Mouse (Mus musculus) heart, adult 10 weeks (tissue): Measurements from ENCODE around the gene Gm3488. TPM values are rescaled to one million over a fixed set of nuclear protein-coding genes. Genes with fewer than 3 reads are reported as not detected.

Experiments used
- polyA plus RNA-seq: library from polyadenylated mRNA; stranded (reverse); fragments of 350-450 nt; fragmentation: Illumina TruSeq; extraction: RNeasy Lipid Tissue Mini Kit (QIAGEN cat#74804); gene quantifications from one replicate; pipeline ENCODE4 v1.2.3, GENCODE M21; 2014; ENCODE audit warnings: low read depth, low replicate concordance

Gene Gm3488
- polyA plus RNA-seq: 0.65 TPM

DNA sequence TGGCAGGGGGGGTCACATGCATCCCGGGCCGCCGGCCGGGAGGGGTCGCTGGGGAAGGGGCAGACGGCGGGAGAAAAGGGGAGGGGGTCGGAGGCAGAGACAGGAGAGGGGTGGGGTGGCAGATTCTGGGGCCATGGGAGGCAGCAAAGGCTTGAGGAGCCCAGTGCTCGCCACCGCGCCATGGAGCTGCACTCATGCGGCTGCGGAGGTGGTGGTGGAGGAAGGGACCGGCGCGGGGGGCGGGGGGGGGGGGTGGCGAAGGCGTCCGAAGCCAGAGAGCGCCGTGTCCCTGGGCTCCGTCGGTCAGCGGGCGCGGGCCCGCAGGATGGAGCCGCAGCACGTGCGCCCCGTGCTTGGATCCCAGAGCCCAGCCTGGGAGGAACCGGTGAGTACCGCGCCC, at the start of gene Gm3488:
Gene Gm3488 (plus strand): TSS at position 301 of the 400 bp plus-strand sequence.

DNA sequence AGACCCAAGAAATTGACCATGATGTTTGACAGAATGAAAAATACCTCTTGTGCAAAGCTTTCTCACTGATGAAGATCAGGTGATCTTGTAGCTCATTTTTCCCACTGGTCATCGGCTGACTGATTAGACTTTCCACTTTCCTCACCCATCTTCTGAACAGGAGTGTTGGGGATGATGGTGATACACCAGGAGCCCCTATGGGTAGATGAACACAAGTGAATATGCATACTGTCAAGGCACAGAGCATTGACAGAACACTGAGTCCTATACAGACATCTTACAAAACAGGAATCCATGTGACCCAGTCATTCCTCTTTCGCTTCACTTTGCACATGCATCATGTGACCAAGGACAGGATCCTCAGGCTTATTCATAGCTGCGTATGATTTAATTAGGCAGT, 46.1 kb upstream of the Gm3488 start, which contains the start of gene Gm3194:
Gene Gm3194 (minus strand): TSS at position 101 of the 400 bp plus-strand sequence.

DNA sequence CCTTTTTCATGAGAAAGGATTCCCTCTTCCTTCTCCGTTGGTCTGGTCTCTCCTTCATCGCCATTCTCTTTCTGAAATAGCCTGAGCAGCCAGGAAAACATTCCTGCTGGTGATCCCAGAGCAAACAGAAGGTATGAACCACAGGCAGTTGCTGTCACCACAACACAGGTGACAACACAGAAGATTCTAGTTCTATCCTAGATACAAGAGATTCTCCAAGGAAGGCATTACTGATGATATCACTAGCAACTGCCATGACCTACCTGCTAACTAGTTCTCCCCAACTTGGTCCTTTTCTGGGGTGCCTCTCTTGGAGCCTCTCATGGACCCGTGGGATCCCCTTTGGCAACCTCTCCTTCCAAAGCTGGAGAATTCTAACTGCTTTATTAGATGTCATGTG, 23.7 kb upstream of the Gm3488 start, which contains the start of gene Gm8246:
Gene Gm8246 (minus strand): TSS at position 101 of the 400 bp plus-strand sequence.

DNA sequence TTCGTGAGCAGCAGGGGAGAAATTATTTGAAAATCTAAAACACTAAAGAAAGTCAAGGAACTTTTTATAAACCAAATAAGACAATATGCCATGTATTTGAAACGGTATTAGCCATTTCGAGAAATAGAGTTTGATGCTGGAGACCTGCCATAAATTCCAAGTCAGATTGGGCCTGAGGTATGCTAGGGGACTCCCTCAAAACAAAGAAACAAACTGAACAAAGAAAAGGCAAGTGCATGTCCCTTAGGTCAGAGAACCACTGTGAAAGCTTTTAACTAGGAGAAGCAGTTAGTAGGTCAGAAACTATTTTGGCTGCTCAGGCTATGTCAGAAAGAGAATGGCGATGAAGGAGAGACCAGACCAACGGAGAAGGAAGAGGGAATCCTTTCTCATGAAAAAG, 17.6 kb upstream of the Gm3488 start, which contains the start of gene Gm3187:
Gene Gm3187 (plus strand): TSS at position 301 of the 400 bp plus-strand sequence.

DNA sequence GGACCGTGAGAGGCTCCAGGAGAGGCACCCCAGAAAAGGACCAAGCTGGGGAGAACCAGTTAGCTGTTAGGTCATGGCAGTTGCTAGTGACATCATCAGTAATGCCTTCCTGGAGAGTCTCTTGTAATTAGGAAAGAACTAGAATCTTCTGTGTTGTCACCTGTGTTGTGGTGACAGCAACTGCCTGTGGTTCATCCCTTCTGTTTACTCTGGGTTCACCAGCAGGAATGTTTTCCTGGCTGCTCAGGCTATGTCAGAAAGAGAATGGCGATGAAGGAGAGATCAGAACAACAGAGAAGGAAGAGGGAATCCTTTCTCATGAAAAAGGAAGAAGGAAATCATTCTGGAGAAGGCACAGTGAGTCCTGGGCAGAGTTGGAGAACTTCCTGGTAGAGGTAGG, 36.7 kb downstream of the Gm3488 start, which contains the start of gene Gm3532:
Gene Gm3532 (plus strand): TSS at position 301 of the 400 bp plus-strand sequence.

Other genes starting within 250 kb of the Gm3488 start
- gene Gm3526, start 241.1 kb upstream of the Gm3488 start, polyA plus RNA-seq: not detected
- not detected for gene Gm3542, start 166.7 kb upstream of the Gm3488 start, polyA plus RNA-seq
- gene Gm3500, start 112.6 kb upstream of the Gm3488 start, polyA plus RNA-seq: 0.31 TPM
- not detected for gene Gm3194, start 46.2 kb upstream of the Gm3488 start, polyA plus RNA-seq
- gene Gm8246, start 23.8 kb upstream of the Gm3488 start, polyA plus RNA-seq: not detected
- not detected for gene Gm3187, start 17.5 kb upstream of the Gm3488 start, polyA plus RNA-seq
- not detected for gene Gm3532, start 36.8 kb downstream of the Gm3488 start, polyA plus RNA-seq
- gene Gm8265, start 131.4 kb downstream of the Gm3488 start, polyA plus RNA-seq: not detected
- gene Gm9603, start 185.8 kb downstream of the Gm3488 start, polyA plus RNA-seq: not detected
- gene Gm3373, start 239.9 kb downstream of the Gm3488 start, polyA plus RNA-seq: not detected